Mouse (Mus musculus): ENCODE measurements around the gene Ncf2. TPM values are rescaled to one million over a fixed set of nuclear protein-coding genes. Genes with fewer than 3 reads are reported as not detected.

Gene Ncf2
- total RNA-seq, 2 experiments from 2014 or later, result 2.9 to 3.1 TPM

GRCm38 (mm10) chr1:152828637-152829355, 28.8 kb downstream of the Ncf2 start:
- DNase-seq (ENCODE audit: low spot score in 2 of 2), result no peak

- DNase-seq (ENCODE audit: low spot score in 2 of 2), result no peak
Observed at GRCm38 (mm10) chr1:152830054-152830453, 30.1 kb downstream of the Ncf2 start.

- peak in 1 of 2 experiments; percentile 88 for DNase-seq (ENCODE audit: low spot score in 2 of 2)
Observed at GRCm38 (mm10) chr1:152831003-152831402, 31.0 kb downstream of the Ncf2 start.

GRCm38 (mm10) chr1:152831619-152832018, 31.6 kb downstream of the Ncf2 start:
- no peak for DNase-seq (ENCODE audit: low spot score in 2 of 2)

GRCm38 (mm10) chr1:152832316-152832715, 32.3 kb downstream of the Ncf2 start:
- DNase-seq (ENCODE audit: low spot score in 2 of 2), result no peak

- DNase-seq (ENCODE audit: low spot score in 2 of 2), result no peak
Observed at GRCm38 (mm10) chr1:152835061-152835460, 35.1 kb downstream of the Ncf2 start.

GRCm38 (mm10) chr1:152838026-152838702, 38.2 kb downstream of the Ncf2 start:
- DNase-seq (ENCODE audit: low spot score in 2 of 2), result no peak

- peak in 1 of 2 experiments; percentile 50 for DNase-seq (ENCODE audit: low spot score in 2 of 2)
Observed at GRCm38 (mm10) chr1:152838841-152839240, 38.8 kb downstream of the Ncf2 start.

- DNase-seq (ENCODE audit: low spot score in 2 of 2), result no peak
Observed at GRCm38 (mm10) chr1:152840343-152840742, 40.3 kb downstream of the Ncf2 start.

GRCm38 (mm10) chr1:152841057-152841456, 41.1 kb downstream of the Ncf2 start:
- no peak for DNase-seq (ENCODE audit: low spot score in 2 of 2)

GRCm38 (mm10) chr1:152844634-152845033, 44.6 kb downstream of the Ncf2 start:
- DNase-seq (ENCODE audit: low spot score in 2 of 2), result no peak

- no peak for DNase-seq (ENCODE audit: low spot score in 2 of 2)
Observed at GRCm38 (mm10) chr1:152845211-152845730, 45.3 kb downstream of the Ncf2 start.

- no peak for DNase-seq (ENCODE audit: low spot score in 2 of 2)
Observed at GRCm38 (mm10) chr1:152846856-152847255, 46.9 kb downstream of the Ncf2 start.

GRCm38 (mm10) chr1:152869901-152870300, 69.9 kb downstream of the Ncf2 start:
- no peak for DNase-seq (ENCODE audit: low spot score in 2 of 2)

GRCm38 (mm10) chr1:152871031-152871430, 71.0 kb downstream of the Ncf2 start:
- DNase-seq (ENCODE audit: low spot score in 2 of 2), result no peak

Other genes starting within 250 kb of the Ncf2 start
- gene Apobec4, start 49.6 kb upstream of the Ncf2 start, total RNA-seq (2021), result not detected
- gene Rgl1, start 33.8 kb upstream of the Ncf2 start, total RNA-seq (2021), result 10 to 100 TPM; 78.7 to 79.5 TPM
- gene Arpc5, start 33.7 kb upstream of the Ncf2 start, total RNA-seq (2021), result 100 to 1,000 TPM; 237 to 247 TPM
- 10 to 100 TPM; 78.9 to 80.4 TPM for gene Smg7, start 102.5 kb downstream of the Ncf2 start, total RNA-seq (2021)
- gene Nmnat2, start 154.8 kb downstream of the Ncf2 start, total RNA-seq (2021), result 100 to 1,000 TPM; 104 to 109 TPM